Mouse (Mus musculus): ENCODE results near the gene Prss16. TPM values are rescaled to one million over a fixed set of nuclear protein-coding genes. Genes with fewer than 3 reads are reported as not detected.

The Prss16 gene
- polyA plus RNA-seq, 1 experiment from 2014 or later: 135 TPM

- ATAC-seq (replicated peaks; ENCODE audit: extremely low read depth, insufficient read depth, low FRiP score): no peak
- Histone ChIP-seq H3K27me3 (ENCODE audit: control insufficient read depth, insufficient read depth, low read length) (peaks cover 71% of the 10 kb centered on the region), H3K9ac (ENCODE audit: low read length) (no peak overlapping the region), H3K36me3 (ENCODE audit: control insufficient read depth, insufficient read depth) (no peaks in the 10 kb centered on the region), H3K4me3 (ENCODE audit: low read length) (no peak overlapping the region), H3K27ac (ENCODE audit: low read length) (no peak overlapping the region), H3K9me3 (replicated peaks; ENCODE audit: control insufficient read depth, low read length) (no peaks in the 10 kb centered on the region), H3K4me1 (ENCODE audit: control insufficient read depth, insufficient read depth, low read length) (peaks cover 4% of the 10 kb centered on the region), H3K4me2 (ENCODE audit: low read depth, low read length) (no peak overlapping the region)
- WGBS: 38% methylated on average over 4 of the region's 4 CpGs
These were observed 10.4 kb downstream of the Prss16 start for GRCm38 (mm10) chr13:21999147-21999546.

DNA sequence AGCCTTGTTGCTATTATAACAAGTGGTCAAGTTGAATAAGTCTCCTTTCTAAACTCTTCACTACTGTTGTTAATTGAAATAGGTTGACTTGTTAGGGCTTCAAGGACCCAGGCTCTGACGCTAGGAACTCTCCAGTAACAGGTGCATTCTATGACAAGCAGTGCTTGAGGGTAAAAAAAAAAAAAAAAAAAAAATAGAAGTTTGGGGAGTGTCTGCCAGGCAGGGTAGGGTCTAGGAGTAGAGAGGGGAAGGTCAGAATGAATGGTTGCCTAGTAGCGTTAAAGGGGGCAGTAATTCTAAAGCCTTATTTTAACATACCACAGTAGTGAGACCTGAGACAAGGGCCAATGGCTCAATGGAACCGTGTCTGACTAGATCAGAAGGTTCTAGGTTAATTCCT, 11.1 kb downstream of the Prss16 start:
- H3K4me3 ChIP-seq (ENCODE audit: low read length): no peak overlapping the region
- no peaks in the 10 kb centered on the region for H3K9me3 ChIP-seq (replicated peaks; ENCODE audit: control insufficient read depth, low read length)
- 27% methylated on average over 3 of the region's 3 CpGs for WGBS
- H3K27ac ChIP-seq (ENCODE audit: low read length): no peak overlapping the region
- ATAC-seq (replicated peaks; ENCODE audit: extremely low read depth, insufficient read depth, low FRiP score): no peak
- no peaks in the 10 kb centered on the region for H3K36me3 ChIP-seq (ENCODE audit: control insufficient read depth, insufficient read depth)
- H3K4me1 ChIP-seq (ENCODE audit: control insufficient read depth, insufficient read depth, low read length): peaks cover 4% of the 10 kb centered on the region
- H3K9ac ChIP-seq (ENCODE audit: low read length): no peak overlapping the region
- H3K4me2 ChIP-seq (ENCODE audit: low read depth, low read length): no peak overlapping the region
- peaks cover 64% of the 10 kb centered on the region for H3K27me3 ChIP-seq (ENCODE audit: control insufficient read depth, insufficient read depth, low read length)

DNA sequence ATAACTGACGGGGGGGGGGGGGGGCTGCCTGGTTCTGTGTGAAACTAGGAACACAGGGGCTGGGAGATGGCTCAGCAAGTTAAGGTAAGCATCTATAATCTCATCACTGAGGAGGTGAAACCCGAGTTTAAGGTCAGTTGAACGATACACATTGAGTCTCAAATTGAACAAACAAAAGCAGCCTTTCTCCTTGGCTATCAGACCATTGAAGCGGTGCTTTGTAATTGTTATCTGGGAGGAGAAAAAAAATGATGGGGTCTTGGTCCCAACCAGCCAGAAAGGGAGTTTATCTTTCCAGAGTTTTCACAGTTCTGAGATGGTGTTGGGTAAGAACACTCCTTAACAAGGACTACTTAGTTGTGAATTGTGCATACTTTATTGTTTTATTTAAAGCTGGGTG, 11.7 kb downstream of the Prss16 start:
- Histone ChIP-seq H3K4me3 (ENCODE audit: low read length) (no peak overlapping the region; the same call in 1 of the 2 replicates), H3K4me2 (ENCODE audit: low read depth, low read length) (no peak overlapping the region)

GRCm38 (mm10) chr13:21997201-21997820, 12.2 kb downstream of the Prss16 start:
- no peaks in the 10 kb centered on the region for H3K36me3 ChIP-seq (ENCODE audit: control insufficient read depth, insufficient read depth)
- H3K27me3 ChIP-seq (ENCODE audit: control insufficient read depth, insufficient read depth, low read length): peaks cover 54% of the 10 kb centered on the region
- H3K9ac ChIP-seq (ENCODE audit: low read length): no peak overlapping the region
- peaks cover 4% of the 10 kb centered on the region for H3K4me1 ChIP-seq (ENCODE audit: control insufficient read depth, insufficient read depth, low read length)
- H3K4me2 ChIP-seq (ENCODE audit: low read depth, low read length): peak overlapping the region; percentile 79
- H3K9me3 ChIP-seq (replicated peaks; ENCODE audit: control insufficient read depth, low read length): no peaks in the 10 kb centered on the region
- no peak for ATAC-seq (replicated peaks; ENCODE audit: extremely low read depth, insufficient read depth, low FRiP score)
- WGBS: 3% methylated on average over 21 of the region's 21 CpGs
- peak overlapping the region; percentile 43 for H3K4me3 ChIP-seq (ENCODE audit: low read length)
- no peak overlapping the region for H3K27ac ChIP-seq (ENCODE audit: low read length)

More for the DNA sequence above, 11.7 kb downstream of the Prss16 start:
- Histone ChIP-seq H3K9me3 (replicated peaks; ENCODE audit: control insufficient read depth, low read length) (no peaks in the 10 kb centered on the region), H3K27me3 (ENCODE audit: control insufficient read depth, insufficient read depth, low read length) (peaks cover 58% of the 10 kb centered on the region), H3K9ac (ENCODE audit: low read length) (no peak overlapping the region), H3K36me3 (ENCODE audit: control insufficient read depth, insufficient read depth) (no peaks in the 10 kb centered on the region), H3K4me1 (ENCODE audit: control insufficient read depth, insufficient read depth, low read length) (peaks cover 4% of the 10 kb centered on the region), H3K27ac (ENCODE audit: low read length) (no peak overlapping the region)
- no peak for ATAC-seq (replicated peaks; ENCODE audit: extremely low read depth, insufficient read depth, low FRiP score)
- WGBS: 9% methylated on average over 4 of the region's 4 CpGs

- Histone ChIP-seq H3K4me2 (ENCODE audit: low read depth, low read length) (peak overlapping the region; percentile 79), H3K27me3 (ENCODE audit: control insufficient read depth, insufficient read depth, low read length) (peaks cover 53% of the 10 kb centered on the region), H3K4me3 (ENCODE audit: low read length) (peak overlapping the region; percentile 43), H3K36me3 (ENCODE audit: control insufficient read depth, insufficient read depth) (no peaks in the 10 kb centered on the region), H3K9me3 (replicated peaks; ENCODE audit: control insufficient read depth, low read length) (no peaks in the 10 kb centered on the region), H3K9ac (ENCODE audit: low read length) (no peak overlapping the region), H3K4me1 (ENCODE audit: control insufficient read depth, insufficient read depth, low read length) (peaks cover 4% of the 10 kb centered on the region), H3K27ac (ENCODE audit: low read length) (no peak overlapping the region)
- 3% methylated on average over 13 of the region's 13 CpGs for WGBS
- no peak for ATAC-seq (replicated peaks; ENCODE audit: extremely low read depth, insufficient read depth, low FRiP score)
These were observed 12.7 kb downstream of the Prss16 start for GRCm38 (mm10) chr13:21996840-21997185.

DNA sequence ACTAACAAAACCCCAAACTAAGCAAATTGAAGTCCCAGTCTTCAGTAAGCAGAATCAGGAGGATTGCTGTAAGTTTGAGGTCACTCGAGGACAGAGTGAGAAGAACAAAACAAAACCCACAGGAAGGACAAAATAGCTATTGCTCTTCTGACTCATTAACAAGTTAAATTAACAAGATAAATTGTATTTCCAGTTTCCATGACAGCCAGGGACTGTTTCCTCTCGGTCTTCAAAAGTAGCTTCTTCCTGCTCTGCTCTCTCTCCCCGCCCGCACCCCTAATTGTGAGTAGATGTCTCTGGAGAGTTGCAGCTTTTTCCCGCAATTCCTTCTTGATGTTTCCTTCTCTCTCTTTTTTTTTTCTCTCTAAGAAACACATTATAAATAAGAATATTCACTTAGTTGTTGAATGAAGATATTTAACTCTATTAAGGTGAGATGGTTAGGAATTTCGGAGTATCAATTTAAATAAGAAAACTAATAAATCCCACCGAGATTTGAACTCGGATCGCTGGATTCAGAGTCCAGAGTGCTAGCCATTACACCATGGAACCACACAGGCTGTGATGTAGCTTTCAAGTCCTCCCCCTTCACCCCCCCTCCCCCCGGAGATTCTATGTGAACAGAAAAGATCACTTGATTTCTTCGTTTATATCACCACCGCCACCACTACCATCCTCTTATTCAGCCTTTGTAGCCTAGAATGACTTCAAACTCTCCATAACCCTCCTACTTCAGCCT, 13.3 kb downstream of the Prss16 start:
- Histone ChIP-seq H3K27ac (ENCODE audit: low read length) (no peak overlapping the region), H3K9me3 (replicated peaks; ENCODE audit: control insufficient read depth, low read length) (peaks cover 3% of the 10 kb centered on the region), H3K4me1 (ENCODE audit: control insufficient read depth, insufficient read depth, low read length) (peaks cover 4% of the 10 kb centered on the region), H3K36me3 (ENCODE audit: control insufficient read depth, insufficient read depth) (no peaks in the 10 kb centered on the region), H3K4me2 (ENCODE audit: low read depth, low read length) (peak overlapping the region; percentile 79), H3K9ac (ENCODE audit: low read length) (no peak overlapping the region), H3K4me3 (ENCODE audit: low read length) (peak overlapping the region; percentile 58), H3K27me3 (ENCODE audit: control insufficient read depth, insufficient read depth, low read length) (peaks cover 54% of the 10 kb centered on the region)
- 6% methylated on average over 12 of the region's 12 CpGs for WGBS
- ATAC-seq (replicated peaks; ENCODE audit: extremely low read depth, insufficient read depth, low FRiP score): no peak

DNA sequence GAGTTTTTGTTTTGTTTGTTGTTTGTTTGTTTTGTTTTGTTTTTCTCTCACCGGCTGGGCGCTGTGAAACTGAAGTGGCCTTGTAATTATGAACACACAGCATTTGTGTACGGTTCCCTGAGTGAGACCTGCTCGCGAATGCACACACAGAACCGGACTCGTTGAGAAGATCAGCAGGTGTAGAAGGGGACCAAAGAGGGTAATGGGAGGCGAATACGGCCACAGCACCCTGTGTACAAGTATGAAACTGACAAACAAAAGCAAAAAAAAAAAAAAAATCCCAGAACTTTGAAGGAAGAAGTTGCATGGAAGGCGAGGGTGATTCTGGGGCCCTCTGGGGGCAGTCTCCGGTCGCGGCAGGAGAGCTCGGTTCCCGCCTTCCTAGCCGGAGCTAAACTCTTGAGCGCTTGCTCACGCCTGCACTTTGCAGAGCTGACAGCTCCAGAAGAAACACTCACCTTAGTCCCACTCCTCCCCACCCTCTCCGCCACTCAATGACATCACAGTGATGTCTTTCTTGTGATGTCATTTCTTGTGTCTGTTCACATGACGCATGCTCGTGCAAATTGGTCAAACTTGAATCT, 14.1 kb downstream of the Prss16 start:
- peaks cover 8% of the 10 kb centered on the region for H3K9me3 ChIP-seq (replicated peaks; ENCODE audit: control insufficient read depth, low read length)
- ATAC-seq (replicated peaks; ENCODE audit: extremely low read depth, insufficient read depth, low FRiP score): peak; percentile 67; the same call in 1 of the 2 replicates
- H3K27me3 ChIP-seq (ENCODE audit: control insufficient read depth, insufficient read depth, low read length): peaks cover 47% of the 10 kb centered on the region
- H3K4me3 ChIP-seq (ENCODE audit: low read length): peak overlapping the region; percentile 58
- 1% methylated on average over 21 of the region's 21 CpGs for WGBS
- H3K36me3 ChIP-seq (ENCODE audit: control insufficient read depth, insufficient read depth): no peaks in the 10 kb centered on the region
- H3K9ac ChIP-seq (ENCODE audit: low read length): peak overlapping the region; percentile 31
- H3K27ac ChIP-seq (ENCODE audit: low read length): no peak overlapping the region
- peak overlapping the region; percentile 79 for H3K4me2 ChIP-seq (ENCODE audit: low read depth, low read length)
- H3K4me1 ChIP-seq (ENCODE audit: control insufficient read depth, insufficient read depth, low read length): peaks cover 4% of the 10 kb centered on the region

GRCm38 (mm10) chr13:21994896-21995295, 14.6 kb downstream of the Prss16 start:
- H3K27me3 ChIP-seq (ENCODE audit: control insufficient read depth, insufficient read depth, low read length): peaks cover 42% of the 10 kb centered on the region
- peaks cover 4% of the 10 kb centered on the region for H3K4me1 ChIP-seq (ENCODE audit: control insufficient read depth, insufficient read depth, low read length)
- no peak for ATAC-seq (replicated peaks; ENCODE audit: extremely low read depth, insufficient read depth, low FRiP score)
- peak overlapping the region; percentile 31 for H3K9ac ChIP-seq (ENCODE audit: low read length)
- H3K4me3 ChIP-seq (ENCODE audit: low read length): peak overlapping the region; percentile 58
- H3K9me3 ChIP-seq (replicated peaks; ENCODE audit: control insufficient read depth, low read length): peaks cover 8% of the 10 kb centered on the region
- WGBS: 6% methylated on average over 8 of the region's 8 CpGs
- H3K27ac ChIP-seq (ENCODE audit: low read length): no peak overlapping the region
- H3K36me3 ChIP-seq (ENCODE audit: control insufficient read depth, insufficient read depth): no peaks in the 10 kb centered on the region
- H3K4me2 ChIP-seq (ENCODE audit: low read depth, low read length): peak overlapping the region; percentile 79
